Mouse (Mus musculus): ENCODE data around the gene Itga9. TPM values are rescaled to one million over a fixed set of nuclear protein-coding genes. Genes with fewer than 3 reads are reported as not detected.

Gene Itga9
- polyA plus RNA-seq, 1 experiment from 2014 or later: 3.7 TPM

DNA sequence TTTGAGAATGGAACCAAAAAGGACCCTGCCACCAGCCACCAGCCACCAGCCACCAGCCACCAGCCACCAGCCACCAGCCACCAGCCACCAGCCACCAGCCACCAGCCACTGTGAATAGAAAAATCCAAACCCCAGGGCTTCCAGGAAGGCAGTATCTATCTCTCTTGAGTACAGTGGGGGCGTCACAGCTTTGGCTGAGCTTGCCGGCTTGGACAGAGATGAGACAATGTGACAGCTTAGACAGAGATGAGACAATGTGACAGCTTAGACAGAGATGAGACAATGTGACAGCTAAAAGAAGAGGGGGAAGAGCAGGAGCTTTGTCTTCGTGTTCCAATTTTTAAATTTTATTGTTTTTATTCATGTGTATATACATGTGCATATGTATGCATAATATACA is 49.2 kb downstream of the Itga9 start:
- peaks cover 6% of the 10 kb centered on the region; the same call in 1 of the 2 replicates for H3K4me1 ChIP-seq (ENCODE audit: control insufficient read depth, insufficient read depth, low read length)
- H3K9ac ChIP-seq (ENCODE audit: low read depth, low read length): no peak overlapping the region
- H3K27ac ChIP-seq (ENCODE audit: low read length): no peak overlapping the region
- H3K9me3 ChIP-seq (ENCODE audit: control insufficient read depth, low read length): no peaks in the 10 kb centered on the region
- no peak for ATAC-seq
- no peak overlapping the region for H3K4me2 ChIP-seq (ENCODE audit: low read depth, low read length)
- 84% methylated on average over 3 of the region's 3 CpGs for WGBS
- no peaks in the 10 kb centered on the region for H3K27me3 ChIP-seq (replicated peaks; ENCODE audit: control insufficient read depth, insufficient read depth, low read length)
- peaks cover 4% of the 10 kb centered on the region; the same call in 1 of the 2 replicates for H3K36me3 ChIP-seq (ENCODE audit: control insufficient read depth, insufficient read depth, low read length)
- H3K4me3 ChIP-seq (ENCODE audit: low read length): no peak overlapping the region

GRCm38 (mm10) chr9:118658159-118658558 is 51.7 kb downstream of the Itga9 start:
- no peak overlapping the region for H3K4me2 ChIP-seq (ENCODE audit: low read depth, low read length)
- 87% methylated on average over 7 of the region's 7 CpGs for WGBS
- H3K4me3 ChIP-seq (ENCODE audit: low read length): no peak overlapping the region
- H3K9ac ChIP-seq (ENCODE audit: low read depth, low read length): no peak overlapping the region
- no peaks in the 10 kb centered on the region for H3K4me1 ChIP-seq (ENCODE audit: control insufficient read depth, insufficient read depth, low read length)
- H3K36me3 ChIP-seq (ENCODE audit: control insufficient read depth, insufficient read depth, low read length): no peaks in the 10 kb centered on the region
- no peaks in the 10 kb centered on the region for H3K9me3 ChIP-seq (ENCODE audit: control insufficient read depth, low read length)
- H3K27me3 ChIP-seq (replicated peaks; ENCODE audit: control insufficient read depth, insufficient read depth, low read length): no peaks in the 10 kb centered on the region
- no peak overlapping the region for H3K27ac ChIP-seq (ENCODE audit: low read length)
- no peak for ATAC-seq

DNA sequence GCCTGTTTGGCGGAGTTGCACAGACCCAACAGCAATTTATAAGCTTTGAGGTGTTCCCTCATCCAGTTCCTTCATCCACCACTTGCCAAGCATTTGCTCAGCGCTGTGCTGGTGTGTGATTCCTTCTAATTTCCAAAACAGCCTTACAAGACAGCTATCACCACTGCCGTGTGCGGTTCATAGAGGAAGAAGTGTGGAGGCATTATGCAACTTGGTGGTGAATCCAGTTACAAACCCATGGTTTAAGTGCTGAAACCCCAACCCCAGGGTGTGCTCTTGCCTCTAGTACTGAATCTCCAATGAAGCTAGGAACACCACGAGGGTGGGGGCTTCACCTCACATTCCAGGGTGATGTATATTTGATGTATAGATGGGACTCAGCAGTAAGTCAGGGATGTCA is 53.3 kb downstream of the Itga9 start:
- Histone ChIP-seq H3K27me3 (replicated peaks; ENCODE audit: control insufficient read depth, insufficient read depth, low read length) (no peaks in the 10 kb centered on the region), H3K27ac (ENCODE audit: low read length) (no peak overlapping the region), H3K4me3 (ENCODE audit: low read length) (no peak overlapping the region), H3K9me3 (ENCODE audit: control insufficient read depth, low read length) (no peaks in the 10 kb centered on the region), H3K4me2 (ENCODE audit: low read depth, low read length) (no peak overlapping the region), H3K36me3 (ENCODE audit: control insufficient read depth, insufficient read depth, low read length) (no peaks in the 10 kb centered on the region), H3K4me1 (ENCODE audit: control insufficient read depth, insufficient read depth, low read length) (no peaks in the 10 kb centered on the region), H3K9ac (ENCODE audit: low read depth, low read length) (no peak overlapping the region)
- ATAC-seq: no peak
- 80% methylated on average over 5 of the region's 5 CpGs for WGBS

GRCm38 (mm10) chr9:118660259-118660658 is 53.8 kb downstream of the Itga9 start:
- Histone ChIP-seq H3K4me2 (ENCODE audit: low read depth, low read length) (no peak overlapping the region), H3K4me1 (ENCODE audit: control insufficient read depth, insufficient read depth, low read length) (no peaks in the 10 kb centered on the region), H3K36me3 (ENCODE audit: control insufficient read depth, insufficient read depth, low read length) (0 out of 2 replicates have a peak, but pooled peaks cover under 1% of the 10 kb centered on the region), H3K9ac (ENCODE audit: low read depth, low read length) (no peak overlapping the region), H3K27ac (ENCODE audit: low read length) (no peak overlapping the region), H3K27me3 (replicated peaks; ENCODE audit: control insufficient read depth, insufficient read depth, low read length) (no peaks in the 10 kb centered on the region), H3K9me3 (ENCODE audit: control insufficient read depth, low read length) (no peaks in the 10 kb centered on the region), H3K4me3 (ENCODE audit: low read length) (no peak overlapping the region)
- whole genome bisulfite sequencing: 68% methylated on average over 7 of the region's 7 CpGs
- ATAC-seq: no peak

- 0 out of 2 replicates have a peak, but pooled peaks cover 4% of the 10 kb centered on the region for H3K36me3 ChIP-seq (ENCODE audit: control insufficient read depth, insufficient read depth, low read length)
- no peak overlapping the region for H3K4me3 ChIP-seq (ENCODE audit: low read length)
- no peak for ATAC-seq
- H3K4me1 ChIP-seq (ENCODE audit: control insufficient read depth, insufficient read depth, low read length): no peaks in the 10 kb centered on the region
- H3K9ac ChIP-seq (ENCODE audit: low read depth, low read length): no peak overlapping the region
- H3K9me3 ChIP-seq (ENCODE audit: control insufficient read depth, low read length): no peaks in the 10 kb centered on the region
- no peak overlapping the region for H3K4me2 ChIP-seq (ENCODE audit: low read depth, low read length)
- no peak overlapping the region for H3K27ac ChIP-seq (ENCODE audit: low read length)
- H3K27me3 ChIP-seq (replicated peaks; ENCODE audit: control insufficient read depth, insufficient read depth, low read length): no peaks in the 10 kb centered on the region
- WGBS: 87% methylated on average over 8 of the region's 8 CpGs
These were observed 55.5 kb downstream of the Itga9 start for GRCm38 (mm10) chr9:118662026-118662425.

DNA sequence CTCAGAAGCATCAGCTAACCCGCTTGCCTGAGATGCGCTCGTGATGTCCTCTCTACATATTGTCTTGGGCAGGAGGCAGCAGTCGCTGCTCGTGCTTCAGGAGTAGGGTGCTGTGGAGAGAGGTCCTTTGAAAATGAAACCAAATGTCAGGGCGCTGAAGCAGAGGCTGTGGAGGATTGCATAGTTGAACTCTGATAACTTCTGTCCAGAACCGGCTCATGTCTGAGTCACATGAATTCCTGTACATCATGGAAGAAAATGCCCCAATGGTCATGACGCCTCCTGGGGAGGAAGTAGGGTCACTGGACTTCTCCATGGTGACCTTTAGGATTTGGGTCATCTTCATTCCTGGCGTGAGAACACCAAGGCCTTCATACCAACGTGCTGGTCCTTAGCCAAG is 56.0 kb downstream of the Itga9 start:
- H3K4me1 ChIP-seq (ENCODE audit: control insufficient read depth, insufficient read depth, low read length): no peaks in the 10 kb centered on the region
- no peak overlapping the region for H3K4me2 ChIP-seq (ENCODE audit: low read depth, low read length)
- no peaks in the 10 kb centered on the region for H3K27me3 ChIP-seq (replicated peaks; ENCODE audit: control insufficient read depth, insufficient read depth, low read length)
- no peaks in the 10 kb centered on the region for H3K9me3 ChIP-seq (ENCODE audit: control insufficient read depth, low read length)
- no peak overlapping the region for H3K9ac ChIP-seq (ENCODE audit: low read depth, low read length)
- H3K36me3 ChIP-seq (ENCODE audit: control insufficient read depth, insufficient read depth, low read length): 0 out of 2 replicates have a peak, but pooled peaks cover 4% of the 10 kb centered on the region
- 89% methylated on average over 10 of the region's 10 CpGs for WGBS
- no peak for ATAC-seq
- H3K27ac ChIP-seq (ENCODE audit: low read length): no peak overlapping the region
- no peak overlapping the region for H3K4me3 ChIP-seq (ENCODE audit: low read length)

GRCm38 (mm10) chr9:118663938-118664337 is 57.4 kb downstream of the Itga9 start:
- Histone ChIP-seq H3K36me3 (ENCODE audit: control insufficient read depth, insufficient read depth, low read length) (0 out of 2 replicates have a peak, but pooled peaks cover 4% of the 10 kb centered on the region), H3K27me3 (replicated peaks; ENCODE audit: control insufficient read depth, insufficient read depth, low read length) (no peaks in the 10 kb centered on the region), H3K27ac (ENCODE audit: low read length) (no peak overlapping the region), H3K4me2 (ENCODE audit: low read depth, low read length) (no peak overlapping the region), H3K9ac (ENCODE audit: low read depth, low read length) (no peak overlapping the region), H3K4me1 (ENCODE audit: control insufficient read depth, insufficient read depth, low read length) (no peaks in the 10 kb centered on the region), H3K9me3 (ENCODE audit: control insufficient read depth, low read length) (no peaks in the 10 kb centered on the region), H3K4me3 (ENCODE audit: low read length) (no peak overlapping the region)
- 72% methylated on average over 6 of the region's 6 CpGs for WGBS
- ATAC-seq: no peak

- H3K27ac ChIP-seq (ENCODE audit: low read length): no peak overlapping the region
- H3K4me2 ChIP-seq (ENCODE audit: low read depth, low read length): no peak overlapping the region
- H3K4me1 ChIP-seq (ENCODE audit: control insufficient read depth, insufficient read depth, low read length): no peaks in the 10 kb centered on the region
- no peaks in the 10 kb centered on the region for H3K27me3 ChIP-seq (replicated peaks; ENCODE audit: control insufficient read depth, insufficient read depth, low read length)
- no peak for ATAC-seq
- H3K9me3 ChIP-seq (ENCODE audit: control insufficient read depth, low read length): no peaks in the 10 kb centered on the region
- 78% methylated on average over 3 of the region's 3 CpGs for WGBS
- H3K9ac ChIP-seq (ENCODE audit: low read depth, low read length): no peak overlapping the region
- H3K4me3 ChIP-seq (ENCODE audit: low read length): no peak overlapping the region
- 0 out of 2 replicates have a peak, but pooled peaks cover 4% of the 10 kb centered on the region for H3K36me3 ChIP-seq (ENCODE audit: control insufficient read depth, insufficient read depth, low read length)
These were observed 59.6 kb downstream of the Itga9 start for GRCm38 (mm10) chr9:118666069-118666468.

GRCm38 (mm10) chr9:118669696-118670095 is 63.2 kb downstream of the Itga9 start:
- no peak overlapping the region for H3K4me3 ChIP-seq (ENCODE audit: low read length)
- H3K4me2 ChIP-seq (ENCODE audit: low read depth, low read length): no peak overlapping the region
- no peaks in the 10 kb centered on the region for H3K4me1 ChIP-seq (ENCODE audit: control insufficient read depth, insufficient read depth, low read length)
- ATAC-seq: no peak
- H3K9me3 ChIP-seq (ENCODE audit: control insufficient read depth, low read length): no peaks in the 10 kb centered on the region
- H3K27ac ChIP-seq (ENCODE audit: low read length): no peak overlapping the region
- H3K27me3 ChIP-seq (replicated peaks; ENCODE audit: control insufficient read depth, insufficient read depth, low read length): no peaks in the 10 kb centered on the region
- 0 out of 2 replicates have a peak, but pooled peaks cover 4% of the 10 kb centered on the region for H3K36me3 ChIP-seq (ENCODE audit: control insufficient read depth, insufficient read depth, low read length)
- 75% methylated on average over 3 of the region's 3 CpGs for WGBS
- H3K9ac ChIP-seq (ENCODE audit: low read depth, low read length): no peak overlapping the region

DNA sequence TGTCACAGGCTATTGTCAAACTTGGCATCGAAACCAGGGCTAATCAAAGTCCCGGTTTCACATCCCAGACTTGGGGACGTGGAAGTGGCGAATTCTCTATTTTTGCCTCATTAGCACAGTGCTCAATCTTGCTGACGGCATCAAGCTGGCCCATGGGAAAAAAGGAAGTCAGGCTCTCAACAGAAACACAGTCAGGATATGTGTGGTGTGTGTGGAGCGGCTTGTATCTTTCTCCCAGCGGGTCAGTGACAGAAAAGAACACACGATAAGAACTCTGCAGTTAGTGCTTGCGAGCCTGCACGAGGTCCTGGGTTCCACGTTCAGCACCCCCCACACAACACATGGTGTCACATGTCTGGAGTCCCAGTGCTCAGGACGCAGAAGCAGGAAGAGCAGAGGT is 67.8 kb downstream of the Itga9 start:
- WGBS: 66% methylated on average over 12 of the region's 12 CpGs
- Histone ChIP-seq H3K4me3 (ENCODE audit: low read length) (no peak overlapping the region), H3K4me1 (ENCODE audit: control insufficient read depth, insufficient read depth, low read length) (peaks cover 9% of the 10 kb centered on the region; the same call in 1 of the 2 replicates), H3K27ac (ENCODE audit: low read length) (no peak overlapping the region), H3K36me3 (ENCODE audit: control insufficient read depth, insufficient read depth, low read length) (no peaks in the 10 kb centered on the region), H3K27me3 (replicated peaks; ENCODE audit: control insufficient read depth, insufficient read depth, low read length) (no peaks in the 10 kb centered on the region), H3K9ac (ENCODE audit: low read depth, low read length) (no peak overlapping the region), H3K4me2 (ENCODE audit: low read depth, low read length) (no peak overlapping the region), H3K9me3 (ENCODE audit: control insufficient read depth, low read length) (no peaks in the 10 kb centered on the region)
- peak; percentile 38; the same call in 1 of the 2 replicates for ATAC-seq
